Mouse (Mus musculus) CH12F3 (cell line): Measurements from ENCODE around the gene Hipk1.
"Not testable (repeated sequence)": the region's sequence is repeated elsewhere in the genome, so short reads cannot be mapped to it uniquely, and the experiment has no call there.

Source experiments
- in situ Hi-C: fragments of 300-500 bp; cut with MboI; formaldehyde crosslinking; loops from 2 replicates; pipeline ENCODE4 v1.14.3; 2020; ENCODE audit warnings: low sequenced_read_pairs

Hipk1 gene

GRCm38 (mm10) chr3:103796389-103796788 lies 5.0 kb upstream of the Hipk1 start:
- in situ Hi-C loops = no loop called here

- in situ Hi-C loops = no loop called here
These were observed 1.2 kb upstream of the Hipk1 start for GRCm38 (mm10) chr3:103792566-103792965.

GRCm38 (mm10) chr3:103792111-103792406 lies 696 bp upstream of the Hipk1 start:
- in situ Hi-C loops = not testable (repeated sequence)

- in situ Hi-C loops = no loop called here
These were observed 817 bp downstream of the Hipk1 start for GRCm38 (mm10) chr3:103790346-103791145.

- in situ Hi-C loops = no loop called here
These were observed 1.4 kb downstream of the Hipk1 start for GRCm38 (mm10) chr3:103789891-103790345.

- in situ Hi-C loops = no loop called here
These were observed 2.3 kb downstream of the Hipk1 start for GRCm38 (mm10) chr3:103789096-103789495.

- in situ Hi-C loops = no loop called here
These were observed 4.1 kb downstream of the Hipk1 start for GRCm38 (mm10) chr3:103787225-103787624.

- in situ Hi-C loops = no loop called here
These were observed 8.3 kb downstream of the Hipk1 start for GRCm38 (mm10) chr3:103782844-103783609.

- in situ Hi-C loops = no loop called here
These were observed 10.6 kb downstream of the Hipk1 start for GRCm38 (mm10) chr3:103780777-103781176.

GRCm38 (mm10) chr3:103780271-103780670 lies 11.1 kb downstream of the Hipk1 start:
- in situ Hi-C loops = no loop called here

- in situ Hi-C loops = no loop called here
These were observed 12.2 kb downstream of the Hipk1 start for GRCm38 (mm10) chr3:103779183-103779582.

GRCm38 (mm10) chr3:103778660-103779059 lies 12.7 kb downstream of the Hipk1 start:
- in situ Hi-C loops = no loop called here

GRCm38 (mm10) chr3:103777940-103778339 lies 13.4 kb downstream of the Hipk1 start:
- in situ Hi-C loops = no loop called here

GRCm38 (mm10) chr3:103774009-103774408 lies 17.4 kb downstream of the Hipk1 start:
- in situ Hi-C loops = no loop called here

- in situ Hi-C loops = no loop called here
These were observed 17.9 kb downstream of the Hipk1 start for GRCm38 (mm10) chr3:103773508-103773907.

- in situ Hi-C loops = no loop called here
These were observed 18.5 kb downstream of the Hipk1 start for GRCm38 (mm10) chr3:103772846-103773245.

- in situ Hi-C loops = no loop called here
These were observed 19.7 kb downstream of the Hipk1 start for GRCm38 (mm10) chr3:103771531-103772130.

- in situ Hi-C loops = no loop called here
These were observed 24.6 kb downstream of the Hipk1 start for GRCm38 (mm10) chr3:103766789-103767188.

GRCm38 (mm10) chr3:103759261-103759970 lies 31.9 kb downstream of the Hipk1 start:
- in situ Hi-C loops = no loop called here

GRCm38 (mm10) chr3:103758456-103758855 lies 32.9 kb downstream of the Hipk1 start:
- in situ Hi-C loops = no loop called here

GRCm38 (mm10) chr3:103756920-103757319 lies 34.4 kb downstream of the Hipk1 start:
- in situ Hi-C loops = no loop called here
